Mouse (Mus musculus) embryonic facial prominence, embryonic 13.5 days (tissue): ENCODE measurements around the gene Wtip. TPM values are rescaled to one million over a fixed set of nuclear protein-coding genes. Genes with fewer than 3 reads are reported as not detected.
A peak's percentile ranks its signal among the peaks of the same experiment; 100 is the strongest.
"Not testable (repeated sequence)": the region's sequence is repeated elsewhere in the genome, so short reads cannot be mapped to it uniquely, and the experiment has no call there.

ENCODE experiments used
- ATAC-seq: fragments of 200-750 bp; cut with Nextera tagmentation; 2 replicates; pipeline ENCODE4 v1.8.0; 2017; ENCODE audit warnings: low read depth; ENCODE audit not compliant: insufficient number of reproducible peaks, insufficient read depth, low FRiP score, low TSS enrichment
- H3K27ac ChIP-seq: fragments of 300-500 bp; sonication (generic); 2 replicates; pipeline ENCODE4 v1.5.1; 2015; ENCODE audit warnings: moderate library complexity, mild to moderate bottlenecking, inconsistent platforms
- H3K27me3 ChIP-seq: fragments of 300-500 bp; sonication (generic); 2 replicates; pipeline ENCODE4 v1.6.1; 2015; ENCODE audit warnings: mild to moderate bottlenecking, inconsistent platforms
- H3K36me3 ChIP-seq: fragments of 300-500 bp; sonication (generic); 2 replicates; pipeline ENCODE4 v1.6.1; 2015; ENCODE audit warnings: mild to moderate bottlenecking, inconsistent platforms
- H3K4me1 ChIP-seq: fragments of 300-500 bp; sonication (generic); 2 replicates; pipeline ENCODE4 v1.6.1; 2015; ENCODE audit warnings: inconsistent platforms
- H3K4me2 ChIP-seq: fragments of 300-500 bp; sonication (generic); 2 replicates; pipeline ENCODE4 v1.6.1; 2015; ENCODE audit warnings: moderate library complexity, mild to moderate bottlenecking, inconsistent platforms
- H3K4me3 ChIP-seq: fragments of 300-500 bp; sonication (generic); 2 replicates; pipeline ENCODE4 v1.5.1; 2015; ENCODE audit warnings: mild to moderate bottlenecking, inconsistent platforms
- H3K9ac ChIP-seq: fragments of 300-500 bp; sonication (generic); 2 replicates; pipeline ENCODE4 v1.6.1; 2015; ENCODE audit warnings: mild to moderate bottlenecking, inconsistent platforms
- H3K9me3 ChIP-seq: fragments of 300-500 bp; sonication (generic); 2 replicates; pipeline ENCODE4 v1.6.1; 2016; ENCODE audit warnings: inconsistent platforms
- WGBS: fragments of 180-500 bp; shearing (Covaris S2); methylation state at CpG from one replicate; pipeline ENCODE4 v1.1.7; 2015; ENCODE audit warnings: mixed read lengths; 5-methylcytosine and 5-hydroxymethylcytosine counted together
- polyA plus RNA-seq: library from polyadenylated mRNA; unstranded; fragments of >200 nt; fragmentation: Nextera tagmentation; extraction: Ambion mirVana; gene quantifications from 2 replicates; pipeline ENCODE4 v1.2.1, GENCODE M21; 2015

Gene Wtip
- polyA plus RNA-seq, 1 experiment from 2014 or later: 6.8 TPM

GRCm38 (mm10) chr7:34147193-34147592, 14.1 kb upstream of the Wtip start:
- no peaks in the 10 kb centered on the region for H3K27me3 ChIP-seq
- H3K9me3 ChIP-seq: 0 out of 2 replicates have a peak, but pooled peaks cover 4% of the 10 kb centered on the region
- H3K27ac ChIP-seq: no peak overlapping the region
- H3K36me3 ChIP-seq: peaks cover 98% of the 10 kb centered on the region
- H3K9ac ChIP-seq: no peak overlapping the region
- 94% methylated on average over 4 of the region's 4 CpGs for WGBS
- no peak overlapping the region for H3K4me3 ChIP-seq
- ATAC-seq: no peak
- no peak overlapping the region for H3K4me2 ChIP-seq
- no peaks in the 10 kb centered on the region for H3K4me1 ChIP-seq

DNA sequence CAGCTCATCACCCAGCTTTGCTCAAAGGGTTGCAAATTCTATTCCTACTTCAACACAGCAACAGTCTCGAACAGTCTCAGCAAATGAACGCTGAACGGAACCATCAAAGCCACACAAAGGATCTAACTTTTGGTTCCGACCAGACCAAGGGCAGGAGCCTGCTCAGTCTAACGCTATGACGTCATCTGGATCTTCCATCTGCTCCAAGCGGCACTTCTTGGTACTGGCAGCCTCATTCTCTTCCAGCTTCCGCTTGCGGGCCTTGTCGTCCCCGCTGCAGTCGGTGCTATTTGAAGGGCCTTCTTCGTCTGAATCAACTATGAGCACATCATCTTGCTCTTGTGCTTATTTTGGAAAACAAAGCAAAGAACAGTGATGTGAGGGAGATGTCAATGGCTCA, 8.1 kb upstream of the Wtip start:
- Histone ChIP-seq H3K27ac (no peak overlapping the region), H3K9ac (no peak overlapping the region), H3K27me3 (no peaks in the 10 kb centered on the region), H3K4me2 (no peak overlapping the region), H3K9me3 (no peaks in the 10 kb centered on the region), H3K4me3 (no peak overlapping the region), H3K36me3 (peaks cover 61% of the 10 kb centered on the region), H3K4me1 (no peaks in the 10 kb centered on the region)
- 96% methylated on average over 13 of the region's 13 CpGs for WGBS
- ATAC-seq: no peak

- H3K27me3 ChIP-seq: no peaks in the 10 kb centered on the region
- no peak overlapping the region for H3K27ac ChIP-seq
- peaks cover 46% of the 10 kb centered on the region for H3K36me3 ChIP-seq
- H3K4me3 ChIP-seq: no peak overlapping the region
- 92% methylated on average over 6 of the region's 6 CpGs for WGBS
- H3K4me1 ChIP-seq: no peaks in the 10 kb centered on the region
- ATAC-seq: no peak
- no peak overlapping the region for H3K4me2 ChIP-seq
- H3K9ac ChIP-seq: no peak overlapping the region
- H3K9me3 ChIP-seq: no peaks in the 10 kb centered on the region
These were observed 6.4 kb upstream of the Wtip start for GRCm38 (mm10) chr7:34139493-34139892.

DNA sequence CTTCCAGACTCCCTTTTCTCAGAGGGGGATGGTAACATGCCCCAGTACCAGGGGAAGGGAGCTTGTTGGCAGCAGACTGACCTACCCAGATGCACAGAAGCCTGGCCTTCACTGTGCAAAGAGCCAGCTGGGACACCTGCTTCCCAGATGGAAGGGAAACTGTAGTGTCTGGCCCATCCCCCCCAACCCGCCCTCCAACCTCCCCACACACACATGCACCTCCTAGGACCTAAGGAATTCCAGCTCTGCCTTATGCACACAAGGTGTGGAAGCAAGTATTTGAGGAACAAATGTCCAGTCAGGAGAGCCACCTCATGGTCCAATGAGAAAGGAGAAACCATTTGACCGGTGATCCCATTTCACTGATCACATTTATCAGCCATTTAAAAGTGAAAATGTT, 1.3 kb upstream of the Wtip start:
- no peaks in the 10 kb centered on the region for H3K27me3 ChIP-seq
- H3K9ac ChIP-seq: no peak overlapping the region

GRCm38 (mm10) chr7:34132355-34133079, 551 bp downstream of the Wtip start:
- WGBS: under 1% methylated on average over 91 of the region's 116 CpGs
- Histone ChIP-seq H3K9me3 (peaks cover 2% of the 10 kb centered on the region; the same call in 1 of the 2 replicates), H3K4me3 (peak overlapping the region; percentile 87), H3K27me3 (no peaks in the 10 kb centered on the region), H3K27ac (peak overlapping the region; percentile 86), H3K4me2 (peak overlapping the region; percentile 57), H3K36me3 (peaks cover 12% of the 10 kb centered on the region), H3K9ac (peak overlapping the region; percentile 92), H3K4me1 (peaks cover 30% of the 10 kb centered on the region)
- ATAC-seq: peak; percentile 73

More for the DNA sequence above, 1.3 kb upstream of the Wtip start:
- ATAC-seq: no peak
- Histone ChIP-seq H3K4me1 (peaks cover 30% of the 10 kb centered on the region), H3K27ac (no peak overlapping the region), H3K4me3 (no peak overlapping the region), H3K9me3 (no peaks in the 10 kb centered on the region), H3K4me2 (no peak overlapping the region), H3K36me3 (peaks cover 2% of the 10 kb centered on the region; the same call in 1 of the 2 replicates)
- WGBS: 71% methylated on average over 2 of the region's 2 CpGs

GRCm38 (mm10) chr7:34131959-34132354, 1.1 kb downstream of the Wtip start:
- peak overlapping the region; percentile 86; the same call in 1 of the 2 replicates for H3K27ac ChIP-seq
- ATAC-seq: no peak
- H3K4me1 ChIP-seq: peaks cover 30% of the 10 kb centered on the region
- 7% methylated on average over 3 of the region's 3 CpGs for WGBS
- no peaks in the 10 kb centered on the region for H3K27me3 ChIP-seq
- peaks cover 18% of the 10 kb centered on the region for H3K36me3 ChIP-seq
- H3K4me3 ChIP-seq: peak overlapping the region; percentile 87
- peak overlapping the region; percentile 92 for H3K9ac ChIP-seq
- peak overlapping the region; percentile 57 for H3K4me2 ChIP-seq
- H3K9me3 ChIP-seq: peaks cover 5% of the 10 kb centered on the region; the same call in 1 of the 2 replicates

DNA sequence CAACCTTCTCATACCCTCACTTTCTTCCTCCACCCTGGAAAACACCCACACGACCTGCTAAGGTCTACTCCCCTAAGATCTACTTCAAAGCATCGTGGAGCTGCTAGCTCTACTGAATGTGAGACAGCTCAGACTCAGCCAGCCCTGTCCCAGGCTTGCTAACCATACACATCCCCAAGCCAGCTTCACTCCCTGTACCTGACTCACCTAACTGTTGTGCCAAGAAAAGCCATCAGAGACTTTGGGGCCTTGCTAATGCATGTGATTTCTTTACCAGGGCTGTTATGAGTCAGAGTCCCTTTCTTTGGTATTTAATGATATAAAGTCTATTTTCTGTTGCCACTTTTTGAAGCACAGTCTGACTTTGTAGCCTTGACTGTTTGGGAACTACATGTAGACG, 1.9 kb downstream of the Wtip start:
- H3K9me3 ChIP-seq: peaks cover 5% of the 10 kb centered on the region; the same call in 1 of the 2 replicates
- no peak overlapping the region for H3K27ac ChIP-seq
- peaks cover 30% of the 10 kb centered on the region for H3K4me1 ChIP-seq
- peak overlapping the region; percentile 92 for H3K9ac ChIP-seq
- H3K36me3 ChIP-seq: peaks cover 22% of the 10 kb centered on the region
- ATAC-seq: no peak
- H3K4me3 ChIP-seq: peak overlapping the region; percentile 87
- 64% methylated on average over 3 of the region's 3 CpGs for WGBS
- no peaks in the 10 kb centered on the region for H3K27me3 ChIP-seq
- H3K4me2 ChIP-seq: peak overlapping the region; percentile 57

GRCm38 (mm10) chr7:34126291-34126690, 6.8 kb downstream of the Wtip start:
- H3K27me3 ChIP-seq: no peaks in the 10 kb centered on the region
- ATAC-seq: no peak
- H3K4me1 ChIP-seq: peaks cover 19% of the 10 kb centered on the region
- WGBS: 86% methylated on average over 3 of the region's 3 CpGs
- H3K36me3 ChIP-seq: peaks cover 34% of the 10 kb centered on the region
- H3K27ac ChIP-seq: no peak overlapping the region
- no peak overlapping the region for H3K4me2 ChIP-seq
- no peak overlapping the region for H3K4me3 ChIP-seq
- peaks cover 5% of the 10 kb centered on the region; the same call in 1 of the 2 replicates for H3K9me3 ChIP-seq
- no peak overlapping the region for H3K9ac ChIP-seq

- Histone ChIP-seq H3K36me3 (peaks cover 34% of the 10 kb centered on the region), H3K9me3 (peaks cover 5% of the 10 kb centered on the region; the same call in 1 of the 2 replicates), H3K4me2 (no peak overlapping the region), H3K27me3 (no peaks in the 10 kb centered on the region), H3K4me1 (peaks cover 18% of the 10 kb centered on the region), H3K9ac (no peak overlapping the region), H3K4me3 (no peak overlapping the region), H3K27ac (no peak overlapping the region)
- no peak for ATAC-seq
- WGBS: 89% methylated on average over 9 of the region's 9 CpGs
These were observed 7.7 kb downstream of the Wtip start for GRCm38 (mm10) chr7:34125346-34125745.

DNA sequence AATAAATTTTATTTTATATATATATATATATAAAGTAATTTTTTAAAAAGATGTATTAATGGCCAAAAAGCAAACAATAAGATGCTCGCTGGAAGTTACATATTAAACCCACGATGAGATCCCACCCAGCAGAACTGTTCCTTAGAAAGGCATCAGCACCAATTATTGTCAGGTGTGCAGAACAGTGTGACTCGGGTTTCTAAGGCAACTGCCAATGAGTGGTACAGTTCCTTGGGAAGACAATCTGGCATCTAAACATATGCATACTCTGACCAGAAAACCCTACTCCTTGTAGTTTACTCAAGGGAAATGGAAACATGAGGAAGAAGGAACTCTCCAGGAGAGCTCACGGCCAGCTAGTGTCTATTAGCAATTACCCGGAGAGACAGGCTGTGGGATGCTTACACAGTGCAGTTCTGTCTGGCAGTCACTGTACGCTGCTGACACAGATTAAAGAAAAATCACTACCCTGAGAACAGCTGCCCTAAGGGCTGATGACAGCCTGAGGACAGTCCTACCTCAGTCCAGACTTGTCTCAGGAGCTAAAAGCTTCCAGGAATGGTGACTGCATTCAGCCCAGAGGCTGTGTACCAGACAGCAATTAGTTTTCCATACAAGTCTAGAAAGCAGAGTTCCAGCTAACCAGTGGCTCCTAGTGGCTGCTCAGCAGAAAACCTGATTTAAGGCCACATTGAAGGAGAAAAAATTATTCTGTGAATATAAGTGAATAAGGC, 9.9 kb downstream of the Wtip start:
- Histone ChIP-seq H3K9ac (no peak overlapping the region), H3K9me3 (peaks cover 5% of the 10 kb centered on the region; the same call in 1 of the 2 replicates), H3K4me3 (no peak overlapping the region), H3K27me3 (no peaks in the 10 kb centered on the region), H3K36me3 (peaks cover 39% of the 10 kb centered on the region), H3K27ac (no peak overlapping the region), H3K4me1 (peaks cover 16% of the 10 kb centered on the region), H3K4me2 (no peak overlapping the region)
- ATAC-seq: no peak
- WGBS: 66% methylated on average over 6 of the region's 6 CpGs

DNA sequence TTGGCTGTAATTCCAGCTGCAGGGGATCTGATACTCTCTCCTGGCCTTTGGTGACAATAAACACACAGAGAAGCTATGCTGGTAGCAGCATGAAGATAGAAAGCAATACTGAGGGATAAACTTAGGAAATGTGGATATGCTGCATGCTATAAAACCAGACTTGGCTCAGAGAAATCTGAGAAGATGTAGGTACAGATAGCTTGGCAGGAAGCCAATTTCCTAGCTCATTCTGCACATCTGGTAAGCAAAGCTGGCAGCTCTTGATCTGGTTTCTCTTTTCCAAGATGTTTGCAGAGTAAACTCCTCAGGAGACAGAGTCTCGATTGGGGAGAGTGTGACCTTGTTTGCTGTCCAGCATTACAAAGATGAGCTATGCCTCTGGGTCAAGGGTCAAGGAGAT, 12.4 kb downstream of the Wtip start:
- 12% methylated on average over 1 of the region's 1 CpGs for WGBS
- Histone ChIP-seq H3K27ac (peak overlapping the region; percentile 33), H3K4me1 (peaks cover 16% of the 10 kb centered on the region), H3K36me3 (peaks cover 45% of the 10 kb centered on the region)
- not testable (repeated sequence) for H3K4me3 ChIP-seq, ATAC-seq, H3K9me3 ChIP-seq, H3K4me2 ChIP-seq, H3K9ac ChIP-seq, H3K27me3 ChIP-seq
